Mouse (Mus musculus) adrenal gland, postnatal 36 days (tissue): ENCODE results near the gene Casp6. TPM values are rescaled to one million over a fixed set of nuclear protein-coding genes. Genes with fewer than 3 reads are reported as not detected.

Source experiments
- DNase-seq, 2 experiments: peaks; one replicate each; pipeline ENCODE4 v3.0.0; 2021; ENCODE audit warnings: mixed read lengths in 1 of 2
- long read RNA-seq, 2 experiments: library from polyadenylated mRNA; stranded (forward); transcript quantifications; one replicate each; pipeline ENCODE4 v2.0.0; 2021; ENCODE audit warnings: borderline sequencing depth in 2 of 2
- total RNA-seq, 2 experiments: library from RNA; stranded (reverse); gene quantifications; 2 replicates each; pipeline ENCODE4 v1.2.3; 2021

The Casp6 gene
- 10 to 100 TPM; 28.3 to 44.9 TPM for total RNA-seq
- long read RNA-seq, experiment 1, transcript Casp6-201 (7 exons, 1,456 nt), result major isoform, 61 of 72 reads
- long read RNA-seq, experiment 1, partial matches to known transcripts, result 3 of 72 reads
- long read RNA-seq, experiment 1, other reads (novel, unspliced or antisense), result 5 of 72 reads
- long read RNA-seq, experiment 2, transcript Casp6-201 (7 exons, 1,456 nt), result major isoform, 16 of 19 reads
- long read RNA-seq, experiment 2, partial matches to known transcripts, result 1 of 19 reads
- long read RNA-seq, experiment 2, other reads (novel, unspliced or antisense), result 2 of 19 reads

GRCm38 (mm10) chr3:129901271-129901809, at the start of gene Casp6:
Casp6 (plus strand) TSS chr3:129901425.
- DNase-seq, result peak; percentile 92 to 94

DNA sequence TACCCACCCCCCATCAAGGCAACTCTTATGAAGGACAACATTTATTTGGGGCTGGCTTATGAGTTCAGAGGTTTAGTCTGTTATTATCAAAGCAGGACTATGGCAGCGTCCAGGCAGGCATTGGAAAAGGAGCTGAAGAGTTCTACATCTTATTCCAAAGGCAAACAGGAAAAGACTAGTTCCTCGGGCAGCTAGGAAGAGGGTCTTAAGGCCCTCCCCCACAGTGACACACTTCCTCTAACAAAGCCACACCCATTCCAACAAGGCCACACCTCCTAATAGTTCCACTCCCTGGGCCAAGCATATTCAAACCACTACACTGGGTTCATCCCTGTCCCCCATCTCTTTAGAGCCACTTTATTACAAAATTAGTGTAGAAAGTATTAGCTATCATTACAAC, 38.6 kb upstream of the Casp6 start:
- DNase-seq, result no peak

GRCm38 (mm10) chr3:129863698-129864097, 37.5 kb upstream of the Casp6 start:
- peak; percentile 74 to 76 for DNase-seq

DNA sequence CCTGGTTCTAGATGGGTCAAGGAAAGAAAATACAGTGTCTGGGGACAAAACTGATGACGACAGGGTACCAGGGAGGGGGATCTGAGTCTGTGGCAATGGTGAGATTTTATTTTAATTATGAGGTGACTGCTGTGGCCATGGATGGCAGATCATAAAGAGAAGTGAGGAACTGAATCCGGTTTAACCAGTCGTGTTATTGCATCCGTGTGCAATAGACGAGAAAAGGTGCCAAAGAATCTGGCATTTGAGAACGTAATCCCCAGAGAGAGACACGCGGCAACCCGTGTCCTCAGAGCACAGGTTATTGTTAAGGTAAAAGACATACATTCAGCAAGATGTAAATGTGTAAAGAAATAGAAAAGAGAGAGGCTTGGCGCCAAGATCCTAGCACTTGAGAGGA, 23.9 kb upstream of the Casp6 start:
- DNase-seq, result no peak

- DNase-seq, result peak; percentile 95 to 96
These were observed 22.7 kb upstream of the Casp6 start, which contains the start of gene Pla2g12a for GRCm38 (mm10) chr3:129878405-129879021. Pla2g12a (plus strand) TSS chr3:129878606.

DNA sequence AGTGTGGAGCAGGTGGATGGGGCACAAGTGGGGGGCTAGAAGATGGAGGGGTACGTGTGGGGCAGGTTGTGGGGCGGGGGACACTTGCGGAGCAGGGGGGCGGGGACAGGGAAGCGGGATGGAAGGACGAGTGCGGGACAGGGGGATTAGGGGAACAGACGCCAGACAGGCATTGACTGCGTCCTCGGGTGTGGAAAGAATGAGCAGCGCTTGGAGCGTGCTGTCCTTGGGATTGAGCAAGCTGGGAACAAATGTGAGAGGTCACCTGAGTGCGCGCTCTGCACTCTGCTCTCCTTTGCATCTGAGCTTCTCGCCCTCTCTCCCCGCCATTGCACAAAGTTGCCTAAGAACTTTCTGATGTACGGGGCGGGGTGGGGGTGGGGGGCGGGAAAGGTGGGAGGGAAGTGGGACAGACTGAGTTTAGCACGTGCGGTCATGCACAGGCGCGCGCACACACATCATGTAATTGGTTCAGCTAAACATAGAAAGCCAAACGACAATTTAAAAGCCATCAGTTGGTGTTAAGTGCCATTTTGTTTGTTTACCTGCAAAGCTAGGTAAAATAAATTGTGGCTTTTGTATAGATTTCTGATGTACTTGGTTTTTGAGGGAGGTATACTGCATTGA, 22.0 kb upstream of the Casp6 start:
- peak; percentile 72 to 74 for DNase-seq

DNA sequence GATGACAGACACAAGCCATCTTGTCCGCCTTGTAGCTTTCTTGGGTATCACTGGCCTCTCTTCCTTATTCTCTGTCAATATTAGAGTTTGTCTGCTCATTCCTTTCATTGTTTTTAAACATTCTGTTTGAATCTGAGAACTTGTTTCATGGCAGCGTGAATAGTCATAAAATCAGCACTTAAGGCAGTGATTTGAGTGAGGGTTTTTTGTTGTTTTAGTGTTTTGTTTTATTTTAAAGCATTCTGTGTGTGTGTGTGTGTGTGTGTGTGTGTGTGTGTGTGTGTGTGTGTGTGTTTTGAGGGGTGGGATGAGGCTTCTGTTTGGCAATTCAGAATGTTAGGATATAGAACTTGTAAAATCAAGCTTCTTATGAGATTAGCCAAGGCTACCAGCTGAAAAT, 21.3 kb upstream of the Casp6 start:
- DNase-seq, result no peak

- DNase-seq, result no peak
These were observed 20.2 kb upstream of the Casp6 start for GRCm38 (mm10) chr3:129880925-129881593.

DNA sequence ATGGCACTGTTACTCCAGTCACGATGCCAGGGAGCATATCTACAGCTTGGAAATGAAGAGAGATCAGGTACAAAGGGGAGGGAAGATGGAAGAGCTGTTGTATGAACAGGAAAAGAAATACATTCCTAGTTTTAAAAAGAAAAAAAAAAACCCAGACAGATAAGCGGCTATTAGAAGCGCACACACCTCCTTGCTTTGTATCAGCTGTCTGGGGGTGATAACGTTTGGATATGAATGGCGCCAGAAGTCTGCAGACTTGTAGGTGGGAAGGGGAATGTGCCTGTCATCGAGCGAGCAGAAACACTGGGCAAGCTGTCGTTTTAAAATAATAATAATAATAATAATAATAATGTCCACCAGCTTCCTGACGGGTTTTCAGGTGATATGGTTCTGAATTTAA, 15.6 kb upstream of the Casp6 start:
- no peak for DNase-seq

DNA sequence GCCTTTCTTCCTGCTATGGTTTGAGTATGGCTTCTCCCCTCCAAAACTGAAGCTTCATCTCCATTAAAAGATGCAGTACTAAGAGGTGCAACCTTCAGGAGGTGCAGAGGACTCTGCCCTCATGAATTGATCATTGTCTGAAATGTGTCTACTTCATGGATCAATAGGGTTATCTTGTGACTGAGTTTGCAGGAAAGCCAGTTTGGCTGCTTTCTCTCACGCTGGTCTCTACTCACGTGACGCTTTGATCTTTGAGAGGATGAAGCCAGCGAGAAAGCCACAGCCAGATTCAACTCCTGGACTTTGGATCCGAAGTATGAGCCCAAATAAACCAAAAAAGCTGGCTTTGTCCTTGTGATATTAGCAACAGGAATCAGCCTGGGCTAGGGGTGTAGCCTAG, 14.8 kb upstream of the Casp6 start:
- DNase-seq, result no peak

DNA sequence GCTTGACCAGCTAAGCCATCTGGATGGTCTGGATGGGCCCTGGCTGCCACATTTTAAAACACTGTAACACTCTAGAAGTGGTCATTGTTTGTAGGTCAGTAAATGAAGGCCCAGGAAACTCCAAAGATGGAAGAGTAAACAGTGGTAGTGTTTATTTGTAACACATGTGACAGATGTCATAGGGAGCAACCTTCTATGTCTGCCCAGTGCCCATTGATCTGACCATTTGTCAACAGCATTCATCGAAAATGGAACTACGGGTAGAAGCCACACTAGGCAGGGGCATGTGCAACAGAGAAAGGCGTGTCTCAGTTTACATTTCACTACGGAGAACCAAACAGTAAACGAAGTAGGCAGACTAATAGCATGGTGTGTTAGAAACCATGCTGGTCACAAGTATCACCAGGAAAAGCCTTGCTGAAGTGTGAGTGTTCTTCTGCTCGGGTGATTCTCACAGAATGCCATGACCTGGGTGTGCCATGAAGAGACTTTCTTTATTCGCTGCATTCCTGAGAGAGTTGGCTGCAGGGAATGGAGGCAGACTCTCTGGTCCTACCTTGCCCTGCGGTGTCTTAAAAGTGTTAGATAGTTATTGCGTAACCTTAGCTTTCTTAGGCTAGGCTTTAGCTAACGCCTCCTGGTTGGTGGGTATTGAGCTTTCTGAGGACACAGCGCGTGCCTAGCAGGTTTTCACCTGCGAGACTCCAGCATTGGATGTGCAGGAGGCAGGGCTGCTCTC, 13.3 kb upstream of the Casp6 start:
- DNase-seq, result no peak

- no peak for DNase-seq
These were observed 9.2 kb upstream of the Casp6 start for GRCm38 (mm10) chr3:129892003-129892402.

GRCm38 (mm10) chr3:129893143-129893542, 8.1 kb upstream of the Casp6 start:
- DNase-seq, result no peak

DNA sequence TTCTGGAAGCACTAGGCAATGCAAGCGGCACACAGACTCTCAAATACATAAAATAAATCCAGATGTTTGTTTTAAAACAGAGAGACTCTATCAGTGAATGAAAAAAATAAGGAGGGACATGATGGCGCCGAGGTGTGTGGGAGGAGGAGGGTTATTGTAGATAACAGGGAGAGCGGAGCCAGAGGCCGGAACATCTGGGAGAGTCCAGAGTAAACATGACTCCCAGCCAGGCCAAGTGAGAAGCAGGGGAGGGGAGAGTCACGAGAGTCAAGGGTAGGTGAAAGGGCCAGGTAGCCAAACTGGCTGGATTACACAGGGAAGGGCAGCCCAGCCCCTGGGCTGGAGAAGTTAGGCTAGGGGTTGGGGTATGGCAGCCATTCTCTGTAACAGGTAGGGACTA, 4.6 kb upstream of the Casp6 start:
- DNase-seq, result no peak

- DNase-seq, result no peak
These were observed 2.3 kb upstream of the Casp6 start for GRCm38 (mm10) chr3:129898886-129899285.

- no peak for DNase-seq
These were observed 2.1 kb downstream of the Casp6 start for GRCm38 (mm10) chr3:129903369-129903768.

- no peak for DNase-seq
These were observed 2.6 kb downstream of the Casp6 start for GRCm38 (mm10) chr3:129903866-129904265.

- no peak for DNase-seq
These were observed 3.3 kb downstream of the Casp6 start for GRCm38 (mm10) chr3:129904381-129905132.

DNA sequence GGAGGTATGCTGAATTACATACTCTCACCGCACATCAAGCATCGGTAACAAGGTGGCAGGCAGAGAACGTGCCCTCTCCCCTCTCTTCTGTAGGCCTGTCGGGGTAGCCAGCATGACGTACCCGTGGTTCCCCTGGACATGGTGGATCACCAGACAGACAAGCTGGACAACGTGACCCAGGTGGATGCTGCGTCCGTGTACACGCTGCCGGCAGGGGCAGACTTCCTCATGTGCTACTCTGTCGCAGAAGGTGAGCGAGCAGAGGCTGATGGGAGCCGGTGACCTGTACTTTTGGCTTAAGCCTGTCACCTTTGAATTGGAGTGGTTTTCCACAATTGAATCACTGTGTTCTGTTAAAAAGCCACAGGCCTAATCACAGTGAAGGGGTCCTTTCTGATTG, 10.8 kb downstream of the Casp6 start:
- no peak for DNase-seq

DNA sequence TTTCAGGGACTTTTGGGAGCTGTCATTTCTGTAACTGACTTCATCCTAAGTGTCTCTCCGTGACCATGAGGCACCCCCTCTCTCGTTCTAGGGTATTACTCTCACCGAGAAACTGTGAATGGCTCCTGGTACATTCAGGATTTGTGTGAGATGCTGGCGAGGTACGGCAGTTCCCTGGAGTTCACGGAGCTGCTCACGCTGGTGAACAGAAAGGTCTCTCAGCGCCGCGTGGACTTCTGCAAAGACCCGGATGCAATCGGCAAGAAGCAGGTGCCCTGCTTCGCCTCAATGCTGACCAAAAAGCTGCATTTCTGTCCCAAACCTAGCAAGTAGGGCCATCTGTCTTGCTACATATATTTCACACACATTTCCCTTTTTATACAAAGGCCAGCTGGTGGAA, 12.0 kb downstream of the Casp6 start:
- no peak for DNase-seq

DNA sequence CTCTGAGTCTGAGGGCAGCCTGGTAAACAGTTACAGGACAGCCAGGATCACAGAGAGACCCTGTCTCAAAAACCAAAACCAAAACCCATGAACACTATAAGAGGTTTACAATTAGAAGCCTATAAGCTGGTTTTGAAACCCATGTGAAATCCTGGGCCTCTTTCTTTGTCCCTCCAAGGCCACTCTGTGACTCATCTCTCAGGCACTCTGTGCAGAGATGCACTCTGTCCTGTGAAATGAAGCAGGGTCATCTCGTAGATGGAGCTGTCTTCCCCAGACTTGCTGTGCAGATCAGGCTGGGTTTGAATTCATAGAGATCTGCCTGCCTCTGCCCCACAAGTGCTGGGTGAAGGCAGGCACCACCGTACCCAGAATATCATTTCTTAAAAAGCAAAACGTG, 16.2 kb downstream of the Casp6 start:
- no peak for DNase-seq
